Mouse (Mus musculus) megakaryocyte, adult 5-6 weeks (primary cell): ENCODE results near the gene Echdc3. TPM values are rescaled to one million over a fixed set of nuclear protein-coding genes. Genes with fewer than 3 reads are reported as not detected.

Experiments used
- ATAC-seq: 2 replicates; pipeline ENCODE4 v1.8.0; 2016; ENCODE audit warnings: mild to moderate bottlenecking, inconsistent platforms; ENCODE audit not compliant: poor library complexity, severe bottlenecking
- total RNA-seq, 2 experiments: library from RNA; stranded (forward) in 1 of 2; stranded (reverse) in 1 of 2; fragments of 153-499, 151-499 nt in 1 of 2; fragments of 221-1000, 200-1000 nt in 1 of 2; gene quantifications; 2 replicates each; pipeline versions ENCODE4 v1.2.3 to v1.2.4; 2015 to 2017

Gene Echdc3
- total RNA-seq (2015) (0.18 and 1.2 TPM in 2 replicates), total RNA-seq (2017) (not detected in 2 replicates)

DNA sequence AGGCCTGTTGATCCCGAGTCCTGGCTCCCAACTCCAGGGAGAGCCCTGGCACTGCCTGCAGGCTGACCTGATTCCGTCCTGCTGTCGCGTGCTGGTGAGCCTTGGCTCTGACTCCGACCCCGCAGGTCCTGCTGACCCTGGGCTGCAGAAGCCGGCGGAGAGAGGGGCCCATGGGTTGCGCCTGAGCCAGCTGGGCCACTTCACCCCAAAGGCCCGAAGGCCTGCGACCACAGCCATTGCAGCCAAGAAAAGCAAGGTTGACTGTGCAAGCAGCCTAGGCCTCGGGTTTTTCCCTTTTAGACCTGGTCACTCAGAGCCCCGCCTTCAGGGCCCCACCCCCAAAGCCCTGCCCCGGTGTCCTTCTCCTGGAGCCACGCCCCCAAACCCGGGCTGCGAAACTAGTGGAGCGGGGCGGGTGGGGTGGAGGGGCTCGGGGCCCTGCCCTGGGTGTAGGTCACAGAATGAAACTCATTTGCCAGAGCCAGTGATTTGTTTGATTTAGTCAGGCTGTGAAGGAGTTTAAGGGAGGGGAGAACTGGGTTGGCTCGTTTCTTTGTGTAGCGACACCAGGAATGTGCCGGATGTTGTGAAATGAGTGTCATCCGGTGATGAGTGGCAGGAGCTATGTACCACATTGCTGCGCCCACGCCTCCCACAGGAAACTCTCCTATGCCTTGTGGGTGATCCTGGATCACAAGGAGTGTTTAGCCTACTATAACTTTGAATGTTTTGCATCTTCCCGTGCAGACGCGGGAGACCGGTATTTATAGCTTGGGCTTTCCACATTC lies at the start of gene Echdc3:
TSS of gene Echdc3 (minus strand) at position 310 of the 788 bp plus-strand sequence.
- peak; percentile 81 for ATAC-seq

DNA sequence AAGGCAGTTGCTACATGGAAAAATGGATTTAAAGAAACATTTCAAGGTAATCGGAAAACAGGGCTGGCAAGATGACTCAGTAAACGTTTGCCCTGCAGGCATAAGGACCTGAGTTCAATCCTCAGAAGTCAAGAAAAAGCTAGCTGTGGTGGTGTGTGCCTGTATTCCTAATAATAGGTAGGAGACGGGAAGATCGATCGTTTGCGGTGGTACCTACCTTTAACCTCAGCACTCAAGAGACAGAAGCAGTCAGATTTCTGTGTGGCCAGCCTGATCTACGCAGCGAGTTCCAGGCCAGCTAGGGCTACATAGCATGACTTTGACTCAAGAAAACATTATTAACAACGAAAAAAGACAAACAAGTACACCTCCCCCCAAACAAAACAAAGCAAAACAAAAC lies 48.9 kb upstream of the Echdc3 start:
- no peak for ATAC-seq

DNA sequence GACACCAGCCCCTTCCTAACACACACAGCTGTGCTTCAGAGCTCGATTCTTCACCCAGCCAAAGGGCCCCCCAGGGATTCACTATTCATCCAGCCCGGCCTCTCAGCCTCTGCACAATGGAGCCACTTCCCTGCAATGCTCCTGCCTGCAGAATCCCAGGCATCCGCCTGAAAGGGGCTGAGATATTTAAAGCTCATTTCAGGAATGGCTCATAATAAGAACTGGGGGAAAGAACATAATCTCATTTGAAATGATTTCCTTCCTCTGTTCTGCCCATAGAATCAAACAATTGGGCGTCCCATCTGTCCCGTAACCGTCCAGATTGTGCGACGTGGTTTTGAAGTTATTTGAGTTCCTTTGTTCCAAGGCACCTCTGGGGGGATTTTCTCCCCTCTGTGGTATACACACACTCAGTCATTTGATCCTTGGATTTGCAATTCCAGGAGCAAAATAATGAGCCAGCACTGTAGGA lies 48.4 kb upstream of the Echdc3 start:
- ATAC-seq: no peak

DNA sequence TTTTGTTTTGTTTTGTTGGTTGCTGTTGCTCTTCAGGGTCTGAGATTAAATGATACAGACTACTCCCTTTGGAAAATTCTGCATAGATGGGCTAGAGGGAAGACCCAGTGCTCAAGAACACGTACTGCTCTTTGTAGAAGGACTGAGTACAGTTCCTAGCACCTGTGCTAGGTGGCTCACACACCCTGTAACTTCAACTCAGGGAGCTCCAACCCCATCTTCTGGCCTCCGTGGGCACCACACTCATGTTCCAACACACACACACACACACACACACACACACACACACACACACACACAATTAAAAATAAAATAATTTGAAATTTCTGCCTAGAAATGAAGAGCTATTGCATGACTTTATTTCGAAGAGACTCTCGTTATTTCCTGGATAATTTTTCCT lies 47.8 kb upstream of the Echdc3 start:
- no peak for ATAC-seq

DNA sequence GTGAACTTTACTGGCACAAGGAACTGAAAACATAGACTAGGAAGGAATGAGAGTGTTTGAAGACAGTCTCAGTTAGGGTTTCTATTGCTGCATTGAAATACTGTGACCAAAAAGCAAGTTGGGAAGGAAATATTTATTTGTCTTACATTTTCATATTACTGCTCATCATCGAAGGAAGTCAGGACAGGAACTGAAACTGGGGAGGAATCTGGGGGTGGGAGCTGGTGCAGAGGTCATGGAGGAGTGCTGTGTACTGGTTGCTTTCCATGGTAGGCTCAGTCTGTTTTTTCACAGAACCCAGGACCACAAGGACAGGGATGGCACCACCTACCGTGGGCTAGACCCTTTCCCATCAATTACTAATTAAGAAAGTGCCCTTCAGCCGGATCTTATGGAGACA lies 46.3 kb upstream of the Echdc3 start:
- ATAC-seq: peak; percentile 34; the same call in 1 of the 2 replicates

- ATAC-seq: no peak
Measured at GRCm38 (mm10) chr2:6258026-6258425, 45.2 kb upstream of the Echdc3 start.

- ATAC-seq: no peak
Measured at GRCm38 (mm10) chr2:6257146-6257545, 44.3 kb upstream of the Echdc3 start.

DNA sequence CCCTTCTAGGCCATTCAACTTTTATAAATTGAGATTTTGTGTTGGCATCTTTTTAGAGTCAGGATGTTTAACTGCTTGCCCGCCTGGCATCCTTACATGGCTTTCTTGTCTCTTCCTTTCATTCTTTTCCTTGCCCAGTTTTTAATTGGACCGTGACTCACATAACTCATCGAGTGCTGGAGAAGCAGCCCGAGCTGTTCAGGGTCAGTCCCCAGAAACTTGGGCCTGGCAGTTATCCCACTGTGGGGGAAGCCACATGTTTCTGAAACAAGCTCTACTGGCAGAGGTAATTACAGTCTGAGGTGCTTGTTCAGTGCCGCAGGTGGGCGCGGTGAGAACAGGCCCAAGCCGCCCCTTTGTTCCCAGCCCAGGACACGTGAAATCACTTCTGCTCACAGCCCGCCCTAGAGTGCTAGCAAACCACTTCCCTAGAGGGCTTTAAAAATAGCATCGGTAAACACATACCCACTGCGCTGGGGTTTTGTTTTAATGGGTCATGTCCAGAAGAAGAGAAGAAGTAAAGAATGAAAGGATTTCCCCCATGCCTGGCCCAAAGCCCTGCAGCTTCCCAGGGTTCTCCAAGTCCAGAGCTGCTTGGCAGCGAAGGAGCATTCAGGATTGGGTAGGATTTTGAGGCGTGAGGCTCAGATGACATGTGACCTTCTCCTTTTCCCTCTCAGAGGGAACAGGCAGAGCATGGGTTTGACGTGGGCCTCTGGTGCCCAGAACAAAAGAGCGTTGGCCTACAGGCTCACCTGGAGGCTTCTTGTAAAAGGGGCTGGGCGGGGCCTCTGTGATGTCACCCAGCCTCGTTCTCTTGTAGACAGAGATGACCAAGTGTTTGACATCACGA lies 43.4 kb upstream of the Echdc3 start:
- ATAC-seq: peak; percentile 78

- ATAC-seq: no peak
Measured at GRCm38 (mm10) chr2:6255402-6255988, 42.7 kb upstream of the Echdc3 start.

- ATAC-seq: no peak
Measured at GRCm38 (mm10) chr2:6252491-6252890, 39.7 kb upstream of the Echdc3 start.

DNA sequence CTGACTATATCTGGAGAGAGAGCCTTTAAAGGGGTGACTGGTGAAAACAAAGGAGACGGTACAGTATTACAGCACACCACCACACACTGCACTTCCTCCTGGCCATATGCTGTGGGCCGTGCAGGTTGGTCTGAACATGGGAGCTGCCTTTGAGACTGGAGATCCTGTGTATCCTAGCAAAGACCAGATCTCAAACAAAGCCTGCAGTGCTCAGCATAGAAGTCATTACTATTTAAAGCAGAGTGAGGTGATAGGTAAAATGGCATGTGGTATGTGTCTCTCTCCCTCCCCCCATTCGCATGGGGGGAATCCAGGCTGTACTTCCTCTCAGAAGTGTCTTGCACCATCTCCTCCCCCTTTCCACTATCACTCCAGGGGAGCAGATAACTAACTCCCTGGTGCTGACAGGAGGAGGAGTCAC lies 38.3 kb upstream of the Echdc3 start:
- ATAC-seq: peak; percentile 88

- ATAC-seq: no peak
Measured at GRCm38 (mm10) chr2:6241446-6241845, 28.6 kb upstream of the Echdc3 start.

GRCm38 (mm10) chr2:6240072-6240471 lies 27.2 kb upstream of the Echdc3 start:
- ATAC-seq: no peak

DNA sequence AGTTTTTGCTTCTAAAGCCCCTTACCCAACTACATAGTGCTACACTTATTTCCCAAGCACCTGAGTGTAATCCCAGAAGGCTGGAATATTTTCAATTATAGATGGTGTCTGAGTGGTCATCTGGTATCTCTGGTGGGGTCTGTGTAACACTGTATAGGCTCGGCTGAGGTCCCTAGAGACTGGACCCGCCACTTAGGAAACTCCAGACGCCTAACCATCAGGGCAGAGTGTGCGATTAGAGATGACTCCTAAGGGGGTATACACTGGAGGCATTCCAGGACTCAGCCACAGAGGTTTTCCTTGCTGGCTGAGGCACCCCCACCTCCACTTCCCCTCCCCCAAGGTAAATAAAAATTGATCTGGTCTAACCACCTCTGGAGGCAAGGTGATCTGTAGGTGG lies 26.5 kb upstream of the Echdc3 start:
- ATAC-seq: no peak

GRCm38 (mm10) chr2:6238679-6239078 lies 25.8 kb upstream of the Echdc3 start:
- ATAC-seq: no peak

DNA sequence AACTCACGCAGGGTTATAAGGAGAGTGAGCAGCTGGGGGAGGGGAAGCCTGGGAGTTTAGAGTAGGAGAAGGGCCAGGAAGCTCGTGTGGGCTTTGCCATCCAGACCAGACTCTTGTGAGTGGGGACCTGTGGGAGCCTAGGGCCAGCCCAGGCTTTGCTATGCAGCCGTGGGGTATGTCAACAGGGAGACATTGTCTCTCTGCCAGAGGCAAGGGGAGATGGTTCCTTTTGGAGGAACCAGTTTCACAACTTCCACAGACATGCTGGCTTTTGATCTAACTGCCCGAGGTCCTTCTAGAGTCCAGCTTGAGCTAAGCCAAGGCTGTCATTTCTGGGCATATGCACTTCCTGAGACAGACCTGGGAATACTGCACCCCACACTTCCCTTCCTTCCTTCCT lies 25.4 kb upstream of the Echdc3 start:
- ATAC-seq: no peak

DNA sequence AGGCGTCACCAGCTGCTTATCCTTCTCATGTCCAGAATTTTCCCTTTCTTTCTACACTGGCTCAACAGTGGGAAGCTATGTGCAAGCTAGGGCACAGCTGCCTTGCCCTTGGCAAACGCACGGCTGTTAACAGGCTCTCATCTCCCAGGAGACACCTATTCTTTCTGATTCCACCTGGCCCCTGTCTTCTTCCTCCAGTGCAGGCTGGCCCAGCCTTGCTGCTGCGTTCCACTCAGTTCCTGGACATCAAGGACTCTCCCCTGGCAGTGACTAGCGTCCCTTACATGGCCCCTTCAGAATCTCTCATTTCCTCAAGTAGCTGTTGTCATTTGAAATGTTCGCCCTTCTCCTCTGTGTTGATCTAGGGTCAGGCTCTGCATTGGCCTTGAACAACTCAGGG lies 20.5 kb upstream of the Echdc3 start:
- ATAC-seq: no peak

- ATAC-seq: no peak
Measured at GRCm38 (mm10) chr2:6232755-6233154, 19.9 kb upstream of the Echdc3 start.

DNA sequence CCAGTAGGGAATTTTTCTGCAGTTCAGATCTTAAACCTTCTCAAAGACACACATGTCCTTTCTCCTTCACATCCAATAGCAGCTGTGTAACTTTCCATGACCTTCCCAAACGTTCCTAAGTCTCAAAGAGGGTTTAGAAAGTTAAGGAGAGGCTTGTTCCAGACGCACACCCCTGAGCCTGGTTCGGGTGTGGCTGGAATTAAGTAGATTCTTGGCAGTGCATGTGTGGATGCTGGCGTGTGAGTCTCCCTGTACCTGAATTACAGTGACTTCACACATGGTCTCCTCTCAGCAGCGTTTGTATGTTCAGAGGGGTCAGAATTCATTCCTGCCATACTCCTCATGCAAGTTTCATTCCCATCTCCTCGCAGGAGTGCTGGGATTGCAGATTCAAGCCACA lies 18.0 kb upstream of the Echdc3 start:
- no peak for ATAC-seq

DNA sequence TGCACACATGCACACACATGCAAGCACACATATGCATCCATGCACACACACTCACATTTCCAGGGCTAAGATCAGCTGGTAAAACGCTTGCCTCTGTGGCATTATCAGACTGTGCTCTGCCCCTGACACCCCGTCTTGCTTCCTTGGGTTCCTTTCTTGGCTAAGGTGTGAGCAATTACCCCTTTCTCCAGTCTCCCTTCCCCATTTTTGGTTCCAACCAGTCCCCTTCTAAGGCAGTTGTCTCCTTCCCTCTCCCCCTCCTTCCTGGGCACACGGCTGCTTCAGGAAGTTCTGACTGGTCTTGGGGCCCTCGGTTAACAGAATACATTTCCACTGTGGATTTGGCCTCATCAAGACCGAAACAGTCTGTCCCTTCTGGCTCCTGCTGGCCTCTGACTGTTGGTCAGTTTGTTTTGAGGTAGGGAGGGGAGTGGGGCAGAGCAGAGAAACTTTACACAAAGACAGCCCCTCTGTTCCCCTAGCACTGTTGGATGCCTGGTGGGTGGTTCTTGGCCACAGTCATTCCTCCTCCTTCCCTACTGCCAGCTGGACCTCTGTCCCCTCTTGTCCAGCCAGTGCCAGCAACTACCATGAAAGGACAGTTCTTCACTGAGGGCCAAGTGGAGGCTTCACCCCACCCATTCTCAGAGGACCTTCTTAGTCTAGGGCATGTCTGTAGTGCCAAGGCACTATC lies 16.9 kb upstream of the Echdc3 start:
- no peak for ATAC-seq

DNA sequence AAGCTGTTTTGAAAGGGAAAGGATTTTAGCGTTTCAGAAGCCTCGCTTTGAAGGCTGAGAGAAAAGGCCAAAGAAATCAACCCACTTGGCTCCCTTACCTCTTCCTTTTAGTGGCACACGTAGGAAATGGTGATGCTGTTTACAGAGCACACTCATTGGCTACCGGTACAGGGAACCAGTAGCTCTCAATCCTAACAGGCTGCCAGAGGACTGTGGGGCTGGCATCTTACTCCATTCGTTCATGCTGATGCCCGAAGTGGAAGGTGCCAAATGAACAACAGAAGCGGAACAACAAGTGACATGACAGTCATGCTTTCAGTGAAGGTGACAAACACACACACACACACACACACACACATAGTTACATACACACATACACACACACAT lies 14.2 kb upstream of the Echdc3 start:
- no peak for ATAC-seq
